Mouse (Mus musculus): ENCODE results near the gene Zkscan14. TPM values are rescaled to one million over a fixed set of nuclear protein-coding genes. Genes with fewer than 3 reads are reported as not detected.

Gene Zkscan14
- total RNA-seq, 2 experiments from 2014 or later, result 14.0 to 14.7 TPM

DNA sequence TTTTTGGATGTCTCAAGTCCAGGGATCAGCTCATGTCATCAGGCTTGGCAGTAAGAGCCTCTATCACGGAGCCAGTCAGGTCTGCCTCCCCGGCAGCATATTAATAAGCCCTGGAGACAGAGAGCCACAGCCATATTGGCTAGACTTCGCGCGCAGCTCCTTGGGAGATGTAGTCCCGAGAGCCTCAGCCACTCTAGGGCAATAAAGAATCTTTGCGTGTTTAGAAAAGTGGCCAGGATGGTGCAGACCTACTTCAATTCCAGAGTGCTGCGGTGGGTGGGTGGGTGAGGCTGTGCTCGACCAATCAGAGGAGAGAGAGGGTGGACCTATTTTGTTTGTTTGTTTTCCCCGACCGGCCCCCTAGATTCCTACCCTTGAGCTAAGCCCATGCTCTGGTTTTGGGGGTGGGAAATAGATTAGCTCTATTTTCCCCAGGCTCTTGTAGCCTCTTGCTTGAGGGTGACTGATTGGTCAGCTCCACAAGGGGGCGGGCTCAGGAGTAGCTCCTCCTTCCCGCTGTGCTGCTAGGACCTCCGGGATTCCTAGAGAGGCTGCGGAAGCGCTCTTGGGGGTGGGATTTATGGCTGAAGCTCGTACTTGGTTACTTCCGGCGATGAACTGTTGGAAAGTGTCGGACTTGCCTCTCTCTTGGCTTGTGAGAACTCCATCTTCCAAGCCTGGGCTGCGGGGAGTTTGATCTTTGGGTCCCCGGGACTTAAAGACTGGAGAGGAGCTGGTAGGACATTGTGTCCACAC, 2.4 kb upstream of the Zkscan14 start, which contains the start of gene Zkscan5:
Gene Zkscan5, plus strand, starts transcription at position 627 of the 756 bp plus-strand sequence.
- peak; percentile 83 to 93 for DNase-seq (ENCODE audit: low spot score in 2 of 2)

DNA sequence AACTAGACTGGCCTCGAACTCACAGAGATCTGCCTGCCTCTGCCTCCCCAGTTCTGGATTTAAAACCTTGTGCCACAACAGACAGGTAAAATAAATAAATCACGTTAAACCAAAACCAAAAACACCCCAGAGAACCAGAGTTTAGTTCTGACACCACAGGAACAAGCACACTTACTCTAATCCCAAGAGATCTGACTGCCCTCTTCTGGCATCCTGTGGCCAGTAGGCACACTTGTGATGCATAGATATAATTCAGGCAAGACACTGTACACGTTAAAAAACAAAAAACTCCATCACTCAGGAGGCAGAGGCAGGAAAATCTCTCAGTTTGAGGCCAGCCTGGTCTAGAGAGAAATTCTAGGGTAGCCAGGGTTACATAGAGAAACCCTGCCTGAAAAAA, 778 bp upstream of the Zkscan14 start:
- no peak for DNase-seq (ENCODE audit: low spot score in 2 of 2)

DNA sequence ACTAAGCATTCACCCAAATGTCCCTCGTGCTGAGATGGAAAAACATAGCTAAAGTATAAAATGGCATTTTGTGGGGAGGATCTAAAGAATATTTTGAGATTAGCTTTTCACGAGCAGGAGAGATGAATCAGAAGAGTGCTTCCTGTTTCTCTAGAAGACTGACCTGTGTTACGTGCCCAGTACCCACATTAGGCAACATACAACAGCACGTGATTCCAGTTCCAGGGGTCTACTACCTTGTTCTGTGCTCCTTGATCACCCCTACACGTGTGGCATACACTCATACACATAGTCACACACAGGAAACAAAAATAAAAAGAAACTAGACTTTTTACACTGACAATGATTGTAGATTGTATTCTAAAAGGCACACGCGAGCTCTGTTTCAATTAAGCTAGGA, 1.3 kb downstream of the Zkscan14 start:
- DNase-seq (ENCODE audit: low spot score in 2 of 2), result no peak

DNA sequence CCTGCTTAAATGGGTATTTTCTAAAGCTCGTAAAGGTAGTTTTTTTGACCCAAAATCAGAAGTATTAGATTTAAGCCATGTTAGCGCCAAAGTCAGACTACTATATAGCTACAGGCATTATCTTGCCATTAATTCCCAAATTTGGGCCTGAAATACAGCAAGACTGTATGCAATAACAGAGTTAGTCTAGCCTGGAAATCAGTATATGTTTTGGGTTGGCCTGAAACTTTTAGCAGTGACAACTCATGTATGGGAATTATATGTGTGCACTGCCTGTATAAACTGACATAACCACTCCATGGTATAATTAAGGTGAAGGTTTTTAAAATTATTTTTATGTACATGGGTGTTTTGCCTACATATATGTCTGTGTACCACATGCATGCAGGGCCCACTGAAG, 9.7 kb downstream of the Zkscan14 start, which contains the start of gene Atp5j2:
Gene Atp5j2, minus strand, starts transcription at position 101 of the 400 bp plus-strand sequence.
- DNase-seq (ENCODE audit: low spot score in 2 of 2), result no peak

DNA sequence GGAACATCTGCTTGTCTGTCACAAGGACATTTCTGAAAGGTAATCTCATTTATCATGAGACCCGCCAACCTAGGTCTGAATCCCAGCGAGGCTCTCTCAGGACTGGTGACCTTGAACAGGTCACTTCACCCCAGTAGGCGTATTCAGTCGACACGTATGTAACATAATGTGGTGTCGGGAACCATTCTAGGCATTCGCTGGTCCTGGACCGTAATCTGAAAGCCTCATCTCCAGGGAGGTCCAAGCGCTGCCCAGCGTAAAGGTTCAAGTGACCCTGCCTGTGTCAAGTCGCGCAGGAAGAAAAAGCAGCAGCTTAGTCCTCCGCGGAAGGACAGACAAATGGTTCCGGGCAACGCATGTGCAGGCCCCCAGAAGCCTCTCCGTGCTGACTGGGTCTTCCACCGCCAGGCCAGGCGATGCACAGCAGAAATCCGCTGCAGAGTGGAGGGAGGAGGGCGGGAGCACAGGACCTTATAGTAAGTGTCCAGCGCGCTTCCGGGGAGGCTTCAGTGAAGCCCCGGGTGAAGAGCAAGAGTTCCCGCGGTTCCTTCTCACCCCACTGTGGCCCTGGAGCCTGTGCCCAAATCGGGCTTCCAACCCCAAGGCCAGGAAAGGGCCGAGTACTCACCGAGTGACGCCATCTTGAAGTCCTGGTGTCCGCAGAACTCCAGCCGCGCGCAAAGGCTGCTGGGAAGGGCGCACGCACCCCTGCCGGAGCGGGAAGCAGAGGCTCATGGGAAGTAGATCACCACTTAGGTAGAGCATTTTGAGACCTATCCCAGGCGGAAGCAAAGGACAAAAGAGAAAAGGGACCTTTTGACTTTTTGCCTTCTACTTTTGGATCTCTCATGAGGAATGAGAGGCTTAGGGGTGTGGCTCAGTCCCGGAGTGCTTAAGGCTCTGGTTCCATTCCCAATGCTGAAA, 10.5 kb downstream of the Zkscan14 start:
- peak; percentile 76 to 81 for DNase-seq (ENCODE audit: low spot score in 2 of 2)

DNA sequence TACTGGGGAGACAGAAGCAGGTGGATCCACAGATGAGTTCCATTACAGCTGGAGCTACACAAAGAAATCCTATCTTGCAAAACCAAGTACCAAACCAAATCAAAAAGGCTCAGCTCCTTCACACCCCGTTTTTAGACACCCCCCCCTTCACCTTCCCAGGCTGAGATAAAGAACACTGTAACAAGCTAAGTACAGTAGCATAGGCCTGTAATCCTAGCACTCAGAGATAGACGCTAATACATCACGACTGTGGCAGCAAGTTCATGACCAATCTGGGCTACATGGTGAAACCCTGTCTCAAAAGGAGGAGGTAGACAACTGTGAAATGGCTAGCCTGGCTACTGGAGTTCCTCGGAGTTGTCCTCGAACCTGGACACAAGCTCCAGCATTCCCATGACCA, 11.3 kb downstream of the Zkscan14 start:
- no peak for DNase-seq (ENCODE audit: low spot score in 2 of 2)

DNA sequence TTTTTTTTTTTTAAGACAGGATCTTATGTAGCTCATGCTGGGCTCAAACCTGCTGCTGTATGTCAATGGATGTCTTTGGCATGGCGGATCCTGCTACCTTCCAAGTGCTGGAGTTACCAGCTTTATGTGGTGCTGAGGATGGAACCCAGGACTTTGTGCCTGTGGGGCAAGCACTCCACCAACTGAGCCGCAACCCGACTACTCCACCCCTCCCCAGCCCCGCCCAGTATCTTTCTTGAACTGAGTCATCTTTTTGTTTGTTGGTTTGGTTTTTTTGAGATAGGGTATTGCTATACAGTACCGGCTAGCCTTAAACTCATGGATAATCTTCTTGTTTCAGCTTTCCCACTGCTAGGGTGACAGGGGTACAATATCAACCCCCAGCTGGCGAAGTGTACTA, 12.3 kb downstream of the Zkscan14 start:
- no peak for DNase-seq (ENCODE audit: low spot score in 2 of 2)

DNA sequence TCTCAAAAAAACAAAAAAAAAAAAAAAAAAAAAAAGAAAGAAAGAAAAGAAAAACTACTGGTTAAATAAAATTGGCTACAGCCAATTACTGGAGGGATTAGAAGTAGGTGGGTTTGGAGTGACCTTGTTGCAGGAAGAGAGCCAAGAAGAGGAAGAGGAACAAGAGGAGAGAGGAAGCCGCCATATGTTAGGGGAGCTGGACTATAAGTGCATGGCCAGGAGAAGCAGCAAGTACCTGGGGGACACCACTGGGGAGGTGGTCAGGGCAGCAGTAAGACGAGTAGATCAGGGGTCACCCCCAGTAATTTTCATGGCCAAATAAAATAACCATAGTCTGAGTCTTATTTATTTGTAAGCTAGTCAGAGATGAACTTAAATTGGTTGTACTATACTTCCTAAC, 16.4 kb downstream of the Zkscan14 start:
- no peak for DNase-seq (ENCODE audit: low spot score in 2 of 2)

DNA sequence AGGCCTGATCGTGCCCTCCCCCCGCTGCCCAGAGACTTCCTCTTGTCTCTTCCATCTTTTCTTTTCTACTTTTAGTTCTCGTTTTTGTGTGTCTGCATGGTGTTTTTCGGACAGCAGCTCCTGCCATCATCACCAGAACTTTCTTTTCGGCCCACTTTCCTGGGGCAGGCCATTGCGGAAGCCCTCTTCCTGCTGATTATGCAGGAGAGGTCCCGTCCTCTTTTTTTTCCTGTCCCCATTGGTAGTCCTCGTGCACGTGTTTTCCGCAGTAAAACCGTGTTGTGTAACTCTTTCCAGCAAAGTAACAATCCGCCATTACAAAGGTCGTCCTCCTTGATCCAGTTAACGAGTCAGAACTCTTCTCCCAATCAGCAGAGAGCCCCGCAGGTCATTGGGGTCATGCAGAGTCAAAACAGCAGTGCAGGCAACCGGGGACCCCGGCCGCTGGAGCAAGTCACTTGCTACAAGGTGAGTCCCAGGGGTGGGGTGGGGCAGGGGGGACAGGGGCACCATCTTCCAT, 23.1 kb downstream of the Zkscan14 start:
- DNase-seq (ENCODE audit: low spot score in 2 of 2), result no peak

DNA sequence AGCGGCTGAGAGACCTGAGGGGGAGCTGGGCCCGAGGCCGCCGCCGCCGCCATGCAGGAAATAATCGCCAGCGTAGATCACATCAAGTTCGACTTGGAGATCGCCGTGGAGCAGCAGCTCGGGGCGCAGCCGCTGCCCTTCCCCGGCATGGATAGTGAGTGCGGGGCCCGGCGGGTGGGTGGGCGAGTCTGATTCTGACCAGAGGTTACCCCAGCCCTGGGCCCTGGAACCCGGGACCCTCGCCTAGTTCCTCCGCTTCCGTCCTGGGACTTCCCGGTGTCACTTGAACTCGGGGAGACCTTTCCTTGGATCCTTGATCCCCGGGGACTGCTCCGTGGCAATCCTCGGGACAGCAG, 34.4 kb downstream of the Zkscan14 start:
- DNase-seq (ENCODE audit: low spot score in 2 of 2), result no peak

DNA sequence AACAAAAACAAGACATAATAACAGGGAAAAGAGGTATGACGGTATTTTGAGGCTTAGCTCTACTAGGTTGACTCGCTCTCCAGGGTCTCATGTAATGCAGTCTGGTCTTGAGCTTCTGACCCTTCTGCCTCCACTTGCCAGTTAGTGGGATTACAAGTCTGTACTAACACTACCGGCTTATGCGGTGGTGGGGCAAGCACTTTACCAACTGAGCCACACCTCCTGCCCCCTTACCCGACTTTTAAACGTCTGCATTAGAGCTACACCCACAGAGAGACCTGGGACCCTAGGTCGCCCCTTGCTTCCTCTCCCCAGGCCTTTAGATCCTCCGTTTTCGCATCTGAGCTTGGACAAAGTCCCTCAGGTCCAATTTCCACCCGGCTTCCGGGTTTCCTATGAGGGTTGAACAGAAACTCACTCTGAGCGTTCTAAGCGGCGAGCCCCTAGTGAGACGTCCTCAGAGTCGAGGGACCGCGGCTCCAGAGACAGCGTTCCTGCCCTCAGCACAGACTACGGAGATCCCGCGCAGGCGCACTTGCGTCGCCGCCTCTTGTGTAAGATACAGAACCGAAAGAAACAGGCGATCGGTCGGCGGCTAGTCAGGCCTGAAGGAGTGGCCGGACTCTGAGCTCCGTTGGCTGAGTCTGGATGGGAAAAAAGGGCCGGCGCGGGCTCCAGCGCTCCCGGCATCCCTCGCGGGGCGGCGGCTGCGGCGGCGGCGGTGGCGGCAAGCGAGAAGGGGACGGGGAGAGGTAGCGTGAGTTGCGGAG, 34.9 kb downstream of the Zkscan14 start, which contains the start of the genes Ptcd1 and Cpsf4:
Gene Ptcd1, minus strand, starts transcription at position 573 of the 770 bp plus-strand sequence.
Gene Cpsf4, plus strand, starts transcription at position 678 of the 770 bp plus-strand sequence.
- DNase-seq (ENCODE audit: low spot score in 2 of 2), result peak; percentile 93 to 97

DNA sequence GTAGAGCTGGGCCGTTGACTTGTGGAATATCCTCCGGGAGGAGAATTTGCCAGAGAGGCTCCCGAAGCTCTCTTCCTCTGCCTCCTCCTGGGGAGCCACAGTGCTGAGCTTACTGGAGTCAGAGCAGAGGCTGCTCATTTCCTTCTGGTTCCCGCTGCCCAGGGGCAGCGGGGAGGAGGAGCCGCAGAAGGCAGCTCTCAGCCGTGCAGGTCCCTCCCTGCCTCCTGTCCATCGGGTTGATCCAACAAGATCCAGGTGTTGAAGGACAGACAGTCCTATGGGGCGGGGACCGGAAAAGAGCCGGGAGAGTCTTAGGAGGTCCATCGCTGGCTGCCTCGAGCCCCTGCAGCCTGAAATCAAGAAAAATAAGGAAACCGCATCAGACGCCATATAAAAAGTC, 36.5 kb downstream of the Zkscan14 start:
- DNase-seq (ENCODE audit: low spot score in 2 of 2), result no peak

DNA sequence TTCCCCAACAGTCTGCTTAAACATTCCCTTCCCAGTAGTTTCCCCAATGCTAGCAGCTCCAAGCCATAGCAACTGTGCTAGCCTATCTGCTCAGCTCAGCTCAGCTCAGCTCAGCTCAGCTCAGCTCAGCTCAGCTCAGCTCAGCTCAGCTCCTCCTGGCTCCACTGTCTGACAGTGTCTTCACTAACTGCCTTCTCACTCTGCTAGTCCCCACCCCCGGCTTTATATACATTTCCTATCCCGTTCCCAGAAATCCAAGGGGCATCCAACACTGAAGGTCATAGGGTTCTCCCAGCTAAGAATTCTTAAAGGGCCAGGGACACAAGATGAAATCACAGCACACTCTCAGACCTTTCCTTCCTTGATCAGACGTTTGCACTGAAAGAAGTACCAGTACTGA, 37.0 kb downstream of the Zkscan14 start:
- DNase-seq (ENCODE audit: low spot score in 2 of 2), result no peak

DNA sequence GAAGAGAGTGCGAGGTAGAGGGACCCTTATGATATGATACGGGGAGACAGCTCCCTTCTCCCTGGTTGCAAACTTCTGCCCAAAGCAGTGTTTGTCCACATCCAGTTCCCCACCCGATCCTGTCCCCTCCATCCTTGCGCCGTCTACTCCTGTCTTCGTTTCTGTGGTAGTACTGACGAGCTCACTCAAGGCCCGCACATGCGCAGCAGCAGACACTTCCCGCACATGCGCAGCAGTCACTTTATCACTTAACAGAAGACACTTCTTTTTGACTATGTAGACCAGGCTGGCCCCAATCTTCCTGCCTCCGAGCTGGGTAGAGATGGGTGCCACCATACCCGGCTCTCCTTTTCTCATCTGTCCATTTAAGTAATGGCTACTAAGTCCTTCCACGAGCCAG, 40.3 kb downstream of the Zkscan14 start:
- DNase-seq (ENCODE audit: low spot score in 2 of 2), result no peak

DNA sequence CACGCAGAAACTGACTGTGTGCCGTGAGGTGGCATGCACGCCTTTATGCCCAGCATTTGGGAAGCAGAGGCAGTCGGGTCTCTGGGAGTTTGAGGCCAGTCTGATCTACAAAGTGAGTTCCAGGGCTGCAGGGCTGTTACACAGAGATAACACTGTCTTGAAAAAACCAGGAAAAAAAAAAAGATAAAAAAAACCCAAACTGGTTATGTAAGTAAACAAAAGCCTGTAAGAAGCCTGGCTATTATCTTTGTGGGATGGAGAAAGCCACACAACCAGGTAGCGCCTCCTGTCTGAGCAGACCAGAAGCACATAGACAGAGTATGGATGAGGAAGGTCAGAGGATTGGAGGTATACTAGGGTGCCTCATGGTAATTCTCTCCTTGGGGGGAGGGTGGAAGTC, 49.0 kb downstream of the Zkscan14 start:
- DNase-seq (ENCODE audit: low spot score in 2 of 2), result no peak

DNA sequence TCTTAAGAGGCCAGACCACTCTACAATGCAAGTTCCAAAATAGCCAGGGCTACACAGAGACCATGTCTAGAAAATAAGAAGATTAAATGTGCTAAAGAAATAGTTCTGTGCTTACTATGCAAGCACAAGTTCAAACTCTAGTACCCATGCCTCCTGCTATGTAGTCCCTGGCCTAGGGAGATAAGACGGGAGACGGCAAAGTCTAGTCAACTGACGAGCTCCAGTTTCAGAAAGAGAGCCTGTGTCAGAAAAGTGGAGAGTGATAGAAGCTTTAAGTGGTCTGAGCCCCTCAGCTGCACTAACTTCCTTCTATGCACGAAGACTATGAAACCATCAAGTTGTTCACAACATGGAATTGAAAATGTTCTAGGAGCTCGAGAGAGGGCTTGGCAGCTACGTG, 52.4 kb downstream of the Zkscan14 start:
- no peak for DNase-seq (ENCODE audit: low spot score in 2 of 2)

DNA sequence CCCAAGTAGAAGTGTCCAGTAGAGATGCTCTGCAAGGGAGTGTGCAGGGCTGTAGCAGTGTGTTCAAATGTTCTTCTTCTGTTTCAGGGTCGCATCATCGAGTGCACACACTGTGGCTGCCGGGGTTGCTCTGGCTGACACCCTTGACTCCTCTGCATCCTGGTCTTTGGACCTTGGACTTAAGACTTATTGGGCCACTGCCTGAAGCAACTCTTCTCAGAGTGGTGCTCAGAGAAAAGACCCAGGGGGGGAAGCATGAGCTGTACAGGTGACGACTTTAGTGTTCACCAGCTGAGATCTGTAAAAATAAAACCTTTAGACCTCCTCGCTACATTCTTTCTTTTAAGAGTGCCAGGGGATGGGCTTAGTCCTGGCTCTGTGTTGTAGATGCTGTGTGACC, 53.9 kb downstream of the Zkscan14 start:
- no peak for DNase-seq (ENCODE audit: low spot score in 2 of 2)
